Mouse (Mus musculus) brain, embryonic 14.5 days (tissue): ENCODE results near the gene Cenpc1. TPM values are rescaled to one million over a fixed set of nuclear protein-coding genes. Genes with fewer than 3 reads are reported as not detected.

Experiments
- DNase-seq: peaks from one replicate; pipeline ENCODE4 v3.0.0-alpha.2; 2011; ENCODE audit warnings: low read depth
- CTCF ChIP-seq: fragments of 200-500 bp; IDR thresholded peaks from 2 replicates; pipeline ENCODE4 v1.5.1; 2012; ENCODE audit warnings: inconsistent platforms, mild to moderate bottlenecking, moderate library complexity, borderline replicate concordance; ENCODE audit not compliant: insufficient read depth, insufficient read length; ENCODE audit errors: extremely low read depth
- POLR2A ChIP-seq: fragments of 200-500 bp; IDR thresholded peaks from 2 replicates; pipeline ENCODE4 v1.6.1; 2012; ENCODE audit warnings: mild to moderate bottlenecking, inconsistent platforms, borderline replicate concordance; ENCODE audit not compliant: poor library complexity, insufficient read depth, insufficient read length, severe bottlenecking; ENCODE audit errors: extremely low read depth
- polyA plus RNA-seq: library from polyadenylated mRNA; depleted of rRNA; stranded (reverse); fragments of >200 nt; gene quantifications from 2 replicates; pipeline ENCODE4 v1.2.3, GENCODE M21; 2012; rRNA removed

Gene Cenpc1
- polyA plus RNA-seq, 1 experiment: 21.3 TPM

DNA sequence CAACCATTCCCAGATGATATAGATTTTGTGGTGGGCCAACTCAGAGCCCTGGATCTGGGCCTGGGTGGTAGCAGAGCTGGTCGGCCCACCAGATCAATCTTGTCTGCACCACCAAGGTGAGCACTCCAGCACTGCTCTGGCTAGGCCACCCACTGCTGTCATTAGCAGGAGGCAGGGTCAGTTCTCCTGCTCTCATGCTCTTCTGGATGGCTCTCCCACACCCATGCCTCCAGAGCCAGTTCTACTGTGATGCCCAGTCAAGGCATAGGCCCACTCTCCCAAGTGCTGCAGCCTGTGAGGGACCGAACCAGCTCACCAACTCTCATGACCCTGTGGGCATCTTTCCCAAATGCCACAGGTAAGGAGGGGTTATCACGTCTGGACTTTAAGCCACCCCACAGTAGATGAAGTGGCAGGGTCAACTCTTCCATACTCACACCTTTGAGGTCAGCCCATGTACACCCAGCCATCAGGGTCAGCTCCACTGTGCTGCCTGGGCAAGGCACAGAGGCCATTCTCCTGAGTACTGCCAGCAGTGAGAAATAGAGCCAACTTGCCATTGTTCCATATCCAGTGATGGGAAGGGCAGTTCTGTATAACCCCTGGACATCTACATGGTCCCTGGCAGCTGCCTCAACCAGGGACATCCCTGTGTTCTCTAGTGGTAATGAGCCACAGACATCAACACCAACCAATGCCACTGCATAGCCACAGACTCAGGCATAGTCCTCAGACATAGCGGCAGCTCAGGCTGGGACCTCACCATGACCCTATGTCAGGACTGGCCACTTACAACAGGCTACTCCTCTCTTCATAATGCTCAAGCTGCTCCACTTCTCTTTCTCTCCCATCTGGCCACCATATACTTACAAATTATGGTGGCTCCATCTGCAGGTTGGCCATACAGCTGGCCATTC, 72.3 kb downstream of the Cenpc1 start:
- no peak for TF ChIP-seq CTCF
- TF ChIP-seq POLR2A: no peak
- no peak for DNase-seq

DNA sequence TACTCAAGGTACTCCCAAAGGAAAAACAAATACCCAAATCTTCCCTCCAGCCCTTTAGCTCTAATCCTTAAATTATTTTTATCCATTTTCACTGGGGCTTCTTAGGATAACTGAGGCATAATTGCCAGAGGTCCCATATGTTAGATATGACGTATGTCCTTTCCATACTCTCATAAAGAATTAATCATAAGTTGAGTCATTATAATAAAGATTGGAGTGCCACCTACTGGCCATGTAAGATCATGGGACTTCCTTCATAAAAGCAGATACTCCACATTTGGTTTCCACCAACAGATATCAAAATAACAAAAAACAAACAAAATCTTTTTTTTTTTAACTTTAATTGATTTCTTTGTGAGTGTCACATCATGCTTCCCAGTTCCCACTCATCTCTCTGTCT, 73.3 kb downstream of the Cenpc1 start:
- TF ChIP-seq CTCF (no peak), POLR2A (no peak)

DNA sequence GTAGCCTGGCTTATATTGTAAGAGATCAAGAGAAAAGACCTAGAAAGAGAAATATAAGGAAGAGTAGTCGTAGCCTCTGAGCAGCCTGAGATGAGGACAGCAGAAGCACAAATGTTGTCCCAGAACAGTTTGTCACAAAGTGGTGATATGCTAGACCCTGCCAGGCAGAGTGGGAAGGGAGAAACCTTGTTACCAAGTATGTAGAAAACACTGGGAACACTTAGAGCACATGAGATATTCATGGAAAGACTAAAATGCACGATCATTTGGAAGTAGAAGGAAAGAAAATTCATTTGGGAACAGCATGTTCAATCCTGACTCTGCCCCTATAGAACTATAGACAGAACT, 77.9 kb downstream of the Cenpc1 start:
- TF ChIP-seq CTCF: no peak
- TF ChIP-seq POLR2A: no peak
- peak; percentile 30 for DNase-seq

More for the DNA sequence above, 73.3 kb downstream of the Cenpc1 start:
- peak; percentile 88 for DNase-seq

DNA sequence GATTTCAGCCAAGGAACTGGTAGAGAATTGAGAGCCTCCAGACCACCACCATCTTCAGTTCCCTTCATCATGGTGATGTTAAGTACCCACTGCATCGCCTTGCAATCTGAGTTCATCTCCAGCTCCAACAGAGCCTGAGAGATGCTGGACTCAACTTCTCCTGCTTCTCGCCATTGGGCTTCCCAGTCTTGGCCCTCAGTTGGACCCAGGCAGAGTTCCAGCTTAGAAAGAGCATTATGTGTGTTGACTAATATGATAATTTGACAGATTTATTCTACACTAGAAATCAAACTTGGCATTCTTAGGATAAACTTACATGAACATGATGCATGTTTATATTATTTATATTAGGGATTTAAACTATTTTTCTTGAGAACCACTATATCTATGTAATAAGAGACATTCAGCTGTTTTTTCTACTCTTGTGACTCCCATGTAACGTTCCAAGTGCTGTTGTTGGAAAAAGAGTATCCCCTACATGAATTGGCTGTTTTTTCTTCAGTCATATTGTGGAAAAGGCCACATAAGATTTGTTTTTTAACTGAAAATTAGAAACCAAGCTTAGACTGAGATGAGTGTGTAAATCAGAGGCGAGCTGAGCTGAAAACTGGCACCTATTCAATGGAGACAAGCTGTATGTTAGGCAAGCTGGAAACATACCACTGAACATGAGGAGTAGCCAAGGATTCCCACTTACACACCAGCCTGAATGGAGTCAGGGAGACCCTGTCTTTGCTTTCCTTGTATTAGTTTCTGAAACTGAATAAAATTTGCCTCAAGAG, 78.5 kb downstream of the Cenpc1 start:
- DNase-seq: peak; percentile 43
- TF ChIP-seq CTCF: no peak

DNA sequence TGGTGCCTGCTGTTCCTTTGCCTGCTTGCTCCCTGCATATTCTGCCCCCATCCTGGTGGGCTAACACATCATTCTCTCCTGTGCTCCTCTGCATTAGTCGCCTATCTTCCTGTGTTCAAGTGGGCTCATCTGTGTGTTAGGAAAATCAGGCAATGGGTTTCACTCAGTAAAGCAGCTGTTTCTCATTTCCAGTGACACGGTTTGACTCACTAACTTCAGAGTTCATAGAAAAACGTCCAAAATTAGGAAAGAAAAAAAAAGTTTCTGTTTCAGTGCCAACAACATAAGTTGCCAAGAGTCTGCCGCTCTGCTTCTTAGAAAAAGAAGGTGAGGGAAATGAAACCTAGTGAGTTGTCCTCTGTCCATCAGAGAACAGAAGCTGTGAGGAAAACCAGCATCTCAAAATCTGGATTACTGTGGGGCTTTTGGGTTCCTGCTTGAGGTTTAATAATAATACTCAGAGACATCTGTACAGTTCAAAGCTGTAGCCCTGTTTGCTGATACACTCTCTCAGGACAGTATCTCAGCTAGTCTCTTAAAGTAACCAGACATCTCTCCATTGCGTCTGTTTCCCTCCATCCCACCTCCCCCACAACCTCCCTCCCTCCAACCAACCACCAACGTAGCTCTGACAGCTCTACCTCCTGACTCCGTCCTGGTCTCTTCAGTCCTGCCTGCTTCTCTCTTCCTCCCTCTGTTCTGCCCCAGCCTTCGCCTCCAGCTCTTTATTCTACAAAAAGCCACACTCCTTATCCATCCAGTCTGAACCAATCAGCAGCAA, 87.5 kb downstream of the Cenpc1 start:
- DNase-seq: no peak
- TF ChIP-seq POLR2A: no peak
- no peak for TF ChIP-seq CTCF

DNA sequence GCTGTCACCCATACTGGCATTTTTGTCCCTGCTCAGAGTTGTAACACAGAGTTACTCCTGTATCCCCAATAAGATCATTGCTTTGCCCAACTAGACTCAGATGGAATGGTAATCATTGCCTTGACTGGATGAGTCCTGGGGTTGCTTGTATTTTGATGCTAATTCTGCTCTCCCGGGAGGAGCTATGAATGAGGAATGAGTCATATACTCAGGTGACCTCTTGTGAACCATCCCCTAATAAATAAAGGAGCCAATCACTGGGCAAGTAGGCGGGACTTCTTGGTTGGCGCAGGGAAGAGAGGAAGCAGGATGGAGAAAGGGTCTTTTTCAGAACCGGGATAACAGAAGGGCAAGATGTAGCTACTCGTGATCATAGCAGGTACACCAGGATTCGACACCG, 102.6 kb downstream of the Cenpc1 start:
- TF ChIP-seq POLR2A: no peak
- no peak for TF ChIP-seq CTCF
- DNase-seq: no peak

Other genes starting within 250 kb of the Cenpc1 start
- gene Stap1, start 6.2 kb upstream of the Cenpc1 start, polyA plus RNA-seq: 0.01 TPM in 1 of 2 replicates, not detected in the other
- gene Uba6, start 107.2 kb upstream of the Cenpc1 start, polyA plus RNA-seq: 10.4 and 11.6 TPM in 2 replicates
- gene Gnrhr, start 132.3 kb upstream of the Cenpc1 start, polyA plus RNA-seq: not detected in 2 replicates
- not detected in 2 replicates for gene Tmprss11c, start 223.7 kb upstream of the Cenpc1 start, polyA plus RNA-seq